Mouse (Mus musculus) intestine, embryonic 14.5 days (tissue): ENCODE measurements at regions not wholly inside any gene's neighbourhood (a gene's known extent, or its start where the extent isn't known, plus 50 kb on each side); places are given as distances from the start of the nearest gene placed in this dataset.

Experiments
- ATAC-seq: fragments of 200-750 bp; cut with Nextera tagmentation; replicated peaks from 2 replicates; pipeline ENCODE4 v1.8.0; 2017; ENCODE audit warnings: low read depth, moderate number of reproducible peaks, moderate TSS enrichment, moderate library complexity; ENCODE audit not compliant: low FRiP score, low TSS enrichment
- DNase-seq: peaks from one replicate; pipeline ENCODE4 v3.0.0-alpha.2; 2018; ENCODE audit warnings: low spot score
- H3K27ac ChIP-seq: fragments of 300-500 bp; sonication (generic); 2 replicates; pipeline ENCODE4 v1.5.1; 2014; ENCODE audit warnings: low read depth, mild to moderate bottlenecking, control low read depth
- H3K27me3 ChIP-seq: fragments of 300-500 bp; sonication (generic); replicated peaks from 2 replicates; pipeline ENCODE4 v1.6.1; 2014; ENCODE audit warnings: low read length, control low read depth; ENCODE audit not compliant: control insufficient read depth, insufficient read depth
- H3K36me3 ChIP-seq: fragments of 300-500 bp; sonication (generic); 2 replicates; pipeline ENCODE4 v1.6.1; 2014; ENCODE audit warnings: low read length, control low read depth; ENCODE audit not compliant: control insufficient read depth, insufficient read depth
- H3K4me1 ChIP-seq: fragments of 300-500 bp; sonication (generic); replicated peaks from 2 replicates; pipeline ENCODE4 v1.6.1; 2014; ENCODE audit warnings: low read length, control low read depth, mixed read lengths; ENCODE audit not compliant: control insufficient read depth, insufficient read depth
- H3K4me2 ChIP-seq: fragments of 300-500 bp; sonication (generic); 2 replicates; pipeline ENCODE4 v1.6.1; 2014; ENCODE audit warnings: low read length
- H3K4me3 ChIP-seq: fragments of 300-500 bp; sonication (generic); 2 replicates; pipeline ENCODE4 v1.5.1; 2014; ENCODE audit warnings: low read depth, low read length, control low read depth, mixed read lengths
- H3K9ac ChIP-seq: fragments of 300-500 bp; sonication (generic); 2 replicates; pipeline ENCODE4 v1.6.1; 2014; ENCODE audit warnings: mild to moderate bottlenecking, low read length
- H3K9me3 ChIP-seq: fragments of 300-500 bp; sonication (generic); 2 replicates; pipeline ENCODE4 v1.6.1; 2016; ENCODE audit warnings: low read length, control low read depth; ENCODE audit not compliant: control insufficient read depth
- WGBS: fragments of 180-500 bp; shearing (Covaris S2); extraction: QIAGEN DNeasy Blood & Tissue Kit; methylation state at CpG from one replicate; pipeline ENCODE4 v1.1.7; 2014; 5-methylcytosine and 5-hydroxymethylcytosine counted together

DNA sequence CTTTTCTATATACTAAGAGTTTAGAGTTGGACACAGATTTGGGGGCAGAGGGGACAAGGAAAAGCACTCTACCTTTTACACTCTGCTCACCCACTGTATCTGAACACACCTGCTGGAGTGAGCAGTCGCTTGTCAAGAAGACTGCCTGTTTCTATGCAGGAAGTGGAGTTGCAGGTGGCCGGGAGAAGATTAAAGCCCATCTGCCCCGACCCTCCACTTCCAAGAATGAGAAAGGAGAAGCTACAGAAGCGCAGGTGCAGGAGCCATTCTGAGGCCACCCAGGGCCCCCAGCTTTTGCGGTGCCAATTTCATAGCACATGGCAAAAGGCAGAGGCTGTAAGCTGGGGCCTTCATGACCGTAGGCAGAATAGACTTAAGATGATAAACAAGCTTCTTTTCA is 108.4 kb upstream of the Atp6ap2 start:
- DNase-seq (no peak), ATAC-seq (no peak)
- Histone ChIP-seq H3K9me3 (no peaks in the 10 kb centered on the region), H3K4me3 (no peak overlapping the region), H3K27me3 (no peaks in the 10 kb centered on the region), H3K4me2 (no peak overlapping the region), H3K36me3 (no peaks in the 10 kb centered on the region), H3K27ac (no peak overlapping the region), H3K9ac (no peak overlapping the region), H3K4me1 (no peaks in the 10 kb centered on the region)
- WGBS = 73% methylated on average over 6 of the region's 6 CpGs

DNA sequence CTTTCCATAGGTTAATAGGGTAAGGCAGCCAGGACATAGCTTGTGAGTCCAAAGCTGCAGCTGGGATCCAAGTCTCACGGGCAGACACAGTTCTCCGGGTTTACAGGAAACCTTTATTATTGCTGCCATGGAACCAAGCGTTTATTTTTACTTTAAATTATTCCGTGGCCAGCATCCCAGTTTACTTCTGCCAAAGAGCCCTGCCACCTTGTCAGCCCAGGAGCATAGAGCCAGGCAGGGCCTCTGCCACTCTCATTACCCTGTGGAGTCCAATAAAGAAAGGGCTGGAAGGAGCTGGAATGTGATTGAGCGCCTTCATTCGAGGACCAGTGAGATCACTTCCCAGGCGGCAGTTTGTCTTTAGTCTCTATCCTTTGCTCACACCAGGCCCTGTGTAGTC is 96.6 kb upstream of the Atp6ap2 start:
- Histone ChIP-seq H3K36me3 (no peaks in the 10 kb centered on the region), H3K27me3 (no peaks in the 10 kb centered on the region), H3K9me3 (no peaks in the 10 kb centered on the region), H3K4me1 (no peaks in the 10 kb centered on the region), H3K4me2 (no peak overlapping the region), H3K27ac (no peak overlapping the region), H3K9ac (no peak overlapping the region), H3K4me3 (no peak overlapping the region)
- ATAC-seq (no peak), DNase-seq (no peak)
- 73% methylated on average over 7 of the region's 7 CpGs for WGBS

GRCm38 (mm10) chrX:12493216-12493615 is 94.4 kb upstream of the Atp6ap2 start:
- 49% methylated on average over 5 of the region's 5 CpGs for WGBS

GRCm38 (mm10) chrX:12493916-12494315 is 93.7 kb upstream of the Atp6ap2 start:
- H3K9ac ChIP-seq = no peak overlapping the region
- H3K27me3 ChIP-seq = no peaks in the 10 kb centered on the region
- WGBS = 72% methylated on average over 3 of the region's 3 CpGs
- H3K4me2 ChIP-seq = no peak overlapping the region
- DNase-seq = no peak
- H3K27ac ChIP-seq = no peak overlapping the region
- no peaks in the 10 kb centered on the region for H3K9me3 ChIP-seq
- H3K4me1 ChIP-seq = no peaks in the 10 kb centered on the region
- H3K4me3 ChIP-seq = no peak overlapping the region
- no peak for ATAC-seq
- no peaks in the 10 kb centered on the region for H3K36me3 ChIP-seq

More at GRCm38 (mm10) chrX:12493216-12493615, 94.4 kb upstream of the Atp6ap2 start:
- DNase-seq (no peak), ATAC-seq (no peak)
- no peaks in the 10 kb centered on the region for H3K27me3 ChIP-seq
- no peak overlapping the region for H3K27ac ChIP-seq
- no peak overlapping the region for H3K4me2 ChIP-seq
- H3K4me1 ChIP-seq = no peaks in the 10 kb centered on the region
- H3K9ac ChIP-seq = no peak overlapping the region
- no peaks in the 10 kb centered on the region for H3K36me3 ChIP-seq
- no peaks in the 10 kb centered on the region for H3K9me3 ChIP-seq
- H3K4me3 ChIP-seq = no peak overlapping the region

GRCm38 (mm10) chrX:12494535-12494934 is 93.1 kb upstream of the Atp6ap2 start:
- H3K4me2 ChIP-seq = no peak overlapping the region
- H3K4me3 ChIP-seq = no peak overlapping the region
- no peak overlapping the region for H3K9ac ChIP-seq
- no peaks in the 10 kb centered on the region for H3K4me1 ChIP-seq
- no peaks in the 10 kb centered on the region for H3K27me3 ChIP-seq
- ATAC-seq = no peak
- 68% methylated on average over 6 of the region's 6 CpGs for WGBS
- H3K9me3 ChIP-seq = no peaks in the 10 kb centered on the region
- no peak for DNase-seq
- no peaks in the 10 kb centered on the region for H3K36me3 ChIP-seq
- no peak overlapping the region for H3K27ac ChIP-seq

DNA sequence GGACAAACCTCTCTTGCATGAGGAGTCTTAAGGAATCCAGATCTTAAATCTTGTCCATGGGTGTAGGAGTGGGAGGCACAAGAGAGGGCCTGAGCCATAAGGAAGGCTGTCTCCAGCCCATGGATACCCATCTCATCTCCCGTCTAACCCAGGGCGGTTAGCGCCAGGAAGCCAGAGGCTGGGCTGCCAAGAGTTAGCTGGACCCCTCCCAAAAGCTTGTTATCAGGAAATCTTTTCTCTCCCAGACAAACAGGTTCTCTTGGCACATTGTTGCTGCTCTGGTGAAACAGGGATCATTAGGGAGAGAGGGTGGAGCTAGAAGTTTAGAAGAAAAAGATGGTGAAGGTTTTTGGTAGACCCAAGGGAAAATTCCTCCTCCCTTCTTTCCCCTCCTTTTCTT is 87.0 kb upstream of the Atp6ap2 start:
- Histone ChIP-seq H3K27me3 (no peaks in the 10 kb centered on the region), H3K4me3 (no peak overlapping the region), H3K4me1 (no peaks in the 10 kb centered on the region), H3K27ac (no peak overlapping the region), H3K9me3 (no peaks in the 10 kb centered on the region), H3K9ac (no peak overlapping the region), H3K36me3 (no peaks in the 10 kb centered on the region), H3K4me2 (no peak overlapping the region)
- no peak for ATAC-seq
- WGBS = 84% methylated on average over 3 of the region's 3 CpGs
- no peak for DNase-seq

- H3K36me3 ChIP-seq = no peaks in the 10 kb centered on the region
- H3K27ac ChIP-seq = no peak overlapping the region
- no peak overlapping the region for H3K4me2 ChIP-seq
- no peaks in the 10 kb centered on the region for H3K27me3 ChIP-seq
- H3K9me3 ChIP-seq = no peaks in the 10 kb centered on the region
- H3K9ac ChIP-seq = no peak overlapping the region
- DNase-seq (no peak), ATAC-seq (no peak)
- H3K4me3 ChIP-seq = no peak overlapping the region
- WGBS = 83% methylated on average over 4 of the region's 4 CpGs
- no peaks in the 10 kb centered on the region for H3K4me1 ChIP-seq
These were observed 85.2 kb upstream of the Atp6ap2 start for GRCm38 (mm10) chrX:12502364-12502763.

DNA sequence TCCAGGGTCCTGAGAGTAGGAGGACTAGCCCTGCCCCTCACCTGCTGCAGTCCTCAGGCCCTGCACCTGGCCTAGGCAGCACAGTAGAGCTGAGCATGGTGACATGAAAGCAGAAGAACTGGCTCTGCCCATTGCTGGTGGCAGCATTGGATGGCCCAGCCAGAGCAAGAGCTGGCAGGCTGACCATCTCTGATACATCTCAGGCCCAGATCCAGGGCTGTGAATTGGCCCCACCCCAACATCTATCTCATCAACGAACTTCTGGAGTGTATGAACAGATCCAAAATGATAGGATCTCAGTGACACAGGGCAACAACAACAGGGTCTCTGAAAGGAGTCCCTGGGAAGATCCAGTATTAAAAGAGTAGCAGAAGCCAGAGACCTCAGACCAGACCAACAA is 84.0 kb upstream of the Atp6ap2 start:
- DNase-seq (no peak), ATAC-seq (no peak)
- no peak overlapping the region for H3K4me2 ChIP-seq
- H3K4me1 ChIP-seq = no peaks in the 10 kb centered on the region
- 74% methylated on average over 1 of the region's 1 CpGs for WGBS
- H3K27ac ChIP-seq = no peak overlapping the region
- no peaks in the 10 kb centered on the region for H3K9me3 ChIP-seq
- no peak overlapping the region for H3K9ac ChIP-seq
- H3K27me3 ChIP-seq = no peaks in the 10 kb centered on the region
- H3K4me3 ChIP-seq = no peak overlapping the region
- H3K36me3 ChIP-seq = no peaks in the 10 kb centered on the region

DNA sequence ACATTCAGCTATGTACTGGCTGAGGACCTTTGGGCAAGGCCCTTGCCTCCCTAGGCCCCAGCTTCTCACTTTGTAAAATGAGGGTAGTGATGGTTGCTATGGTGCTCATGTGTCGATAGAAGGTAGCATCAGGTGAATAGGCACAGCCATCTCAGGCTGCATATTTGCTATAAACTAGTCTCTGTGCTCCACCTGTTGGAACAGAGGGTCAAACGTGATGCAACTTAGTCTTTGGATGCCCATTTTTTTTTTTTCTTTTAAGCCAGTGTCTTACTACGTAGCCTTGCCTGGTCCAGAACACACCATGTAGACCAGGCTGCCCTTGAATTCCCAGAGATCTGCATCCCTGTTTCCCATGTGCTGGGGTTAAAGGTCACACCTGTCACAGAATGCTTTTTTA is 76.5 kb upstream of the Atp6ap2 start:
- Histone ChIP-seq H3K9ac (no peak overlapping the region), H3K9me3 (no peaks in the 10 kb centered on the region), H3K4me3 (no peak overlapping the region), H3K27ac (no peak overlapping the region), H3K4me2 (no peak overlapping the region), H3K4me1 (no peaks in the 10 kb centered on the region), H3K27me3 (no peaks in the 10 kb centered on the region), H3K36me3 (no peaks in the 10 kb centered on the region)
- WGBS = 66% methylated on average over 3 of the region's 3 CpGs
- ATAC-seq (no peak), DNase-seq (no peak)
